Mouse (Mus musculus) cerebellum, postnatal 10 days (tissue): ENCODE results near the gene Lrrc4c.

Experiments used
- DNase-seq, 2 experiments: peaks; one replicate each; pipeline ENCODE4 v3.0.0; 2021; ENCODE audit warnings: mixed read lengths in 2 of 2

Gene Lrrc4c

GRCm38 (mm10) chr2:97639941-97640340 lies 1322.0 kb downstream of the Lrrc4c start:
- DNase-seq: no peak

DNA sequence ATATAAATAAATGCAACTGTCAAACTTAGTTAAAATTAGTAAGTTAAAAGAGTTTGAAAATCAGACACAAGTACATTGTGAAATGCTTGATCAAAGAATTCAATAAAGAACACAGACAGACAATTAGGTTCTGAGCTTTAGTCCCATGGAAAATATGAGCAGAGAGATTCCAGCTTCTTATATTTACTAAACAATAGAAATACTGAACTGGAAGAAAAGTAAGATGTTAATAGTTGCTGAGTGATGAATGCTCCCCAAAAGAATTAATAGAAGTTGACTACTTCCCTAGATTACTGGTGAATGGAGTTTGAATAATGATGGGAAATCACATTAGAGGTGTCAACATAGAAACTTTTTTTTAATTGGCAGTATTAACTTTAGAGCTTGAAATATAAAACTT lies 1323.7 kb downstream of the Lrrc4c start:
- no peak for DNase-seq

GRCm38 (mm10) chr2:97652711-97653110 lies 1334.7 kb downstream of the Lrrc4c start:
- no peak for DNase-seq
